Mouse (Mus musculus) spleen, postnatal 0 days (tissue): Measurements from ENCODE around the gene Lpar2. TPM values are rescaled to one million over a fixed set of nuclear protein-coding genes. Genes with fewer than 3 reads are reported as not detected.

ENCODE experiments used
- polyA plus RNA-seq: library from polyadenylated mRNA; unstranded; fragments of >200 nt; fragmentation: Nextera tagmentation; extraction: Ambion mirVana; gene quantifications from 2 replicates; pipeline ENCODE4 v1.2.1, GENCODE M21; 2015

Lpar2 gene
- polyA plus RNA-seq, result 0.11 and 0.17 TPM in 2 replicates

GRCm38 (mm10) chr8:69822386-69823191 is at the start of gene Lpar2:
Gene Lpar2, plus strand, starts transcription at chr8:69822429.

GRCm38 (mm10) chr8:69774503-69775148 is 47.6 kb upstream of the Lpar2 start, which contains the start of gene Gm20422:
Gene Gm20422, minus strand, starts transcription at chr8:69774886.

GRCm38 (mm10) chr8:69790773-69791367 is 31.4 kb upstream of the Lpar2 start, which contains the start of the genes Atp13a1 and Zfp866:
Gene Atp13a1, plus strand, starts transcription at chr8:69791163.
Gene Zfp866, minus strand, starts transcription at chr8:69791178.

GRCm38 (mm10) chr8:69808094-69808863 is 13.9 kb upstream of the Lpar2 start, which contains the start of gene Gmip:
Gene Gmip, plus strand, starts transcription at chr8:69808679.

GRCm38 (mm10) chr8:69832298-69832853 is 10.1 kb downstream of the Lpar2 start, which contains the start of gene Pbx4:
Gene Pbx4, plus strand, starts transcription at chr8:69832491.

Other genes starting within 250 kb of the Lpar2 start
- 9.2 and 9.7 TPM in 2 replicates for gene Zfp868, start 196.9 kb upstream of the Lpar2 start, polyA plus RNA-seq
- 0.26 and 0.49 TPM in 2 replicates for gene Zfp964, start 167.9 kb upstream of the Lpar2 start, polyA plus RNA-seq
- 11.7 and 12.9 TPM in 2 replicates for gene Zfp869, start 111.7 kb upstream of the Lpar2 start, polyA plus RNA-seq
- 2.8 and 3.4 TPM in 2 replicates for gene Zfp963, start 72.5 kb upstream of the Lpar2 start, polyA plus RNA-seq
- 0.56 and 1.1 TPM in 2 replicates for gene Gm20422, start 47.5 kb upstream of the Lpar2 start, polyA plus RNA-seq
- gene Atp13a1, start 31.3 kb upstream of the Lpar2 start, polyA plus RNA-seq, result 17.5 and 20.8 TPM in 2 replicates
- 10.3 and 11.5 TPM in 2 replicates for gene Zfp866, start 31.3 kb upstream of the Lpar2 start, polyA plus RNA-seq
- gene Gmip, start 13.8 kb upstream of the Lpar2 start, polyA plus RNA-seq, result 15.3 and 23.6 TPM in 2 replicates
- 9.5 and 13.5 TPM in 2 replicates for gene Pbx4, start 10.1 kb downstream of the Lpar2 start, polyA plus RNA-seq
- 0.13 and 0.30 TPM in 2 replicates for gene Cilp2, start 65.3 kb downstream of the Lpar2 start, polyA plus RNA-seq
- gene Tssk6, start 79.8 kb downstream of the Lpar2 start, polyA plus RNA-seq, result 3.7 and 4.8 TPM in 2 replicates
- gene Ndufa13, start 80.1 kb downstream of the Lpar2 start, polyA plus RNA-seq, result 112 TPM in 2 replicates
- gene Yjefn3, start 80.3 kb downstream of the Lpar2 start, polyA plus RNA-seq, result 0.34 and 1.4 TPM in 2 replicates
- gene Gatad2a, start 174.0 kb downstream of the Lpar2 start, polyA plus RNA-seq, result 33.0 and 33.7 TPM in 2 replicates
- 26.9 and 29.0 TPM in 2 replicates for gene Mau2, start 220.3 kb downstream of the Lpar2 start, polyA plus RNA-seq
- gene Sugp1, start 220.4 kb downstream of the Lpar2 start, polyA plus RNA-seq, result 21.6 and 22.8 TPM in 2 replicates